Mouse (Mus musculus) kidney, postnatal 14 days (tissue): ENCODE results near the gene Rbpjl.

Source experiments
- DNase-seq: peaks from one replicate; pipeline ENCODE4 v3.0.0; 2022; ENCODE audit warnings: mixed read lengths

Rbpjl gene

GRCm38 (mm10) chr2:164402906-164403305 is at the start of gene Rbpjl:
Gene Rbpjl (plus strand): TSS chr2:164403141.
- peak; percentile 85 for DNase-seq

- DNase-seq, result no peak
These were observed 49.6 kb upstream of the Rbpjl start for GRCm38 (mm10) chr2:164353356-164353755.

GRCm38 (mm10) chr2:164356177-164356967 is 46.6 kb upstream of the Rbpjl start:
- DNase-seq, result no peak

GRCm38 (mm10) chr2:164358373-164358772 is 44.6 kb upstream of the Rbpjl start:
- no peak for DNase-seq

- no peak for DNase-seq
These were observed 43.9 kb upstream of the Rbpjl start for GRCm38 (mm10) chr2:164359031-164359430.

GRCm38 (mm10) chr2:164359668-164360067 is 43.3 kb upstream of the Rbpjl start:
- DNase-seq, result no peak

- DNase-seq, result no peak
These were observed 41.8 kb upstream of the Rbpjl start for GRCm38 (mm10) chr2:164360974-164361657.

- DNase-seq, result no peak
These were observed 36.0 kb upstream of the Rbpjl start for GRCm38 (mm10) chr2:164366947-164367346.

GRCm38 (mm10) chr2:164368620-164369105 is 34.3 kb upstream of the Rbpjl start:
- DNase-seq, result no peak

GRCm38 (mm10) chr2:164371371-164371770 is 31.6 kb upstream of the Rbpjl start:
- no peak for DNase-seq

- DNase-seq, result no peak
These were observed 30.4 kb upstream of the Rbpjl start for GRCm38 (mm10) chr2:164372408-164373053.

GRCm38 (mm10) chr2:164373187-164373586 is 29.8 kb upstream of the Rbpjl start:
- no peak for DNase-seq

GRCm38 (mm10) chr2:164377478-164378426 is 25.2 kb upstream of the Rbpjl start:
- DNase-seq, result no peak

- no peak for DNase-seq
These were observed 21.2 kb upstream of the Rbpjl start for GRCm38 (mm10) chr2:164381726-164382125.

- DNase-seq, result no peak
These were observed 20.0 kb upstream of the Rbpjl start for GRCm38 (mm10) chr2:164382971-164383370.

- no peak for DNase-seq
These were observed 19.1 kb upstream of the Rbpjl start for GRCm38 (mm10) chr2:164383656-164384399.

GRCm38 (mm10) chr2:164385927-164386763 is 16.8 kb upstream of the Rbpjl start:
- DNase-seq, result no peak

- DNase-seq, result peak; percentile 33
These were observed 16.0 kb upstream of the Rbpjl start for GRCm38 (mm10) chr2:164386953-164387352.

- no peak for DNase-seq
These were observed 13.9 kb upstream of the Rbpjl start, which contains the start of gene Slpi for GRCm38 (mm10) chr2:164389020-164389419. Gene Slpi (minus strand): TSS chr2:164389095.

GRCm38 (mm10) chr2:164389499-164389898 is 13.4 kb upstream of the Rbpjl start:
- DNase-seq, result peak; percentile 87

GRCm38 (mm10) chr2:164393126-164393525 is 9.8 kb upstream of the Rbpjl start:
- no peak for DNase-seq
